Mouse (Mus musculus) midbrain, postnatal 0 days (tissue): ENCODE data around the gene Tmem151a. TPM values are rescaled to one million over a fixed set of nuclear protein-coding genes. Genes with fewer than 3 reads are reported as not detected.
"Not testable (repeated sequence)": the region's sequence is repeated elsewhere in the genome, so short reads cannot be mapped to it uniquely, and the experiment has no call there.

ENCODE experiments used
- ATAC-seq: fragments of 200-750 bp; cut with Nextera tagmentation; 2 replicates; pipeline ENCODE4 v1.8.0; 2017; ENCODE audit warnings: moderate number of reproducible peaks, mild to moderate bottlenecking, moderate TSS enrichment, moderate library complexity; ENCODE audit not compliant: low FRiP score
- DNase-seq: peaks from one replicate; pipeline ENCODE4 v3.0.0-alpha.2; 2015; ENCODE audit warnings: low spot score
- H3K27ac ChIP-seq: fragments of 300-500 bp; sonication (generic); 2 replicates; pipeline ENCODE4 v1.5.1; 2014; ENCODE audit warnings: low read depth, mild to moderate bottlenecking, low read length, mixed read lengths
- H3K27me3 ChIP-seq: fragments of 300-500 bp; sonication (generic); 2 replicates; pipeline ENCODE4 v1.6.1; 2014; ENCODE audit warnings: low read length, control low read depth, mixed read lengths; ENCODE audit not compliant: insufficient read depth
- H3K36me3 ChIP-seq: fragments of 300-500 bp; sonication (generic); 2 replicates; pipeline ENCODE4 v1.6.1; 2014; ENCODE audit warnings: low read length, control low read depth, mixed read lengths; ENCODE audit not compliant: insufficient read depth
- H3K4me1 ChIP-seq: fragments of 300-500 bp; sonication (generic); 2 replicates; pipeline ENCODE4 v1.6.1; 2014; ENCODE audit warnings: mild to moderate bottlenecking, control low read depth, antibody characterized with exemption, low read length, mixed read lengths; ENCODE audit not compliant: insufficient read depth
- H3K4me2 ChIP-seq: fragments of 300-500 bp; sonication (generic); 2 replicates; pipeline ENCODE4 v1.6.1; 2014; ENCODE audit warnings: low read depth, mild to moderate bottlenecking, low read length, mixed read lengths; ENCODE audit not compliant: poor library complexity, severe bottlenecking
- H3K4me3 ChIP-seq: fragments of 300-500 bp; sonication (generic); 2 replicates; pipeline ENCODE4 v1.5.1; 2014; ENCODE audit warnings: low read depth, mild to moderate bottlenecking, low read length, moderate library complexity
- H3K9ac ChIP-seq: fragments of 300-500 bp; sonication (generic); replicated peaks from 2 replicates; pipeline ENCODE4 v1.6.1; 2014; ENCODE audit warnings: mild to moderate bottlenecking, low read length, moderate library complexity, mixed read lengths; ENCODE audit not compliant: poor library complexity, severe bottlenecking
- H3K9me3 ChIP-seq: fragments of 300-500 bp; sonication (generic); 2 replicates; pipeline ENCODE4 v1.6.1; 2016; ENCODE audit warnings: low read length, control low read depth
- CTCF ChIP-seq: IDR thresholded peaks from 2 replicates; pipeline ENCODE4 v1.5.1; 2016; ENCODE audit warnings: antibody characterized with exemption, mild to moderate bottlenecking
- WGBS: fragments of 180-500 bp; shearing (Covaris S2); extraction: QIAGEN DNeasy Blood & Tissue Kit; methylation state at CpG from one replicate; pipeline ENCODE4 v1.1.7; 2014; 5-methylcytosine and 5-hydroxymethylcytosine counted together
- polyA plus RNA-seq: library from polyadenylated mRNA; unstranded; fragments of >200 nt; fragmentation: Nextera tagmentation; extraction: Ambion mirVana; gene quantifications from 2 replicates; pipeline ENCODE4 v1.2.1, GENCODE M21; 2015
- total RNA-seq: library from RNA; depleted of rRNA; stranded (reverse); fragments of >200 nt; gene quantifications from 2 replicates; pipeline ENCODE4 v1.2.3, GENCODE M21; 2014

Tmem151a gene
- total and polyA plus RNA-seq, 2 experiments from 2014 or later = 64.0 to 64.2 TPM

DNA sequence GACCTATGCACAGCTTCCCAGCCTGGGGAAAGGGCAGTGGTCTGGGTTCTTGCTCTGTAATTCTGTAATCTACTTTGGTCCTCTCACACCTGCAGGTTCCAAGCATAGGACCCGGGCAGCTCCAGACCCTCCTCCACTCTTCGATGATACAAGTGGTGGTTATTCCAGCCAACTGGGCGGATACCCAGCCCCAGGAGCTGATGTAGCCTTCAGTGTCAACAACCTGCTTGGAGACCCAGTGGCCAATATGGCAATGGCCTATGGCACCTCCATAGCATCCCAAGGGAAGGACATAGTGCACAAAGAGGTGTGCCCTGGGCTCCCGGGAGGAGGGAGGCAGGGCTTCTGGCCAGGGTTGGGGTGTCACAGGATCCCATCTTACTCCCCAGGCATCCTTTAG lies 4.0 kb upstream of the Tmem151a start:
- Histone ChIP-seq H3K27ac (no peak overlapping the region), H3K9me3 (no peaks in the 10 kb centered on the region), H3K27me3 (no peaks in the 10 kb centered on the region), H3K36me3 (peaks cover 32% of the 10 kb centered on the region), H3K4me3 (peak overlapping the region; percentile 65), H3K4me2 (peak overlapping the region; percentile 84), H3K9ac (peak overlapping the region; percentile 66), H3K4me1 (peaks cover 17% of the 10 kb centered on the region)
- ATAC-seq (no peak), DNase-seq (no peak)
- 88% methylated on average over 4 of the region's 4 CpGs for whole genome bisulfite sequencing
- TF ChIP-seq CTCF = no peak

- under 1% methylated on average over 58 of the region's 58 CpGs for WGBS
- ATAC-seq = peak; percentile 92
- H3K9ac ChIP-seq = peak within 1 kb of the TSS; percentile 66
- peaks cover 25% of the 10 kb centered on the region for H3K36me3 ChIP-seq
- H3K27me3 ChIP-seq = peaks cover under 1% of the 10 kb centered on the region; the same call in 1 of the 2 replicates
- peaks cover 10% of the 10 kb centered on the region for H3K4me1 ChIP-seq
- no peaks in the 10 kb centered on the region for H3K9me3 ChIP-seq
- TF ChIP-seq CTCF = peak; percentile 73
- peak within 1 kb of the TSS; percentile 65 for H3K4me3 ChIP-seq
- peak; percentile 100 for DNase-seq
- peak within 1 kb of the TSS; percentile 76 for H3K27ac ChIP-seq
- H3K4me2 ChIP-seq = peak within 1 kb of the TSS; percentile 84
These were observed 2.8 kb upstream of the Tmem151a start, which contains the start of gene Yif1a for GRCm38 (mm10) chr19:5087884-5088728. Yif1a (plus strand) TSS chr19:5088538.

DNA sequence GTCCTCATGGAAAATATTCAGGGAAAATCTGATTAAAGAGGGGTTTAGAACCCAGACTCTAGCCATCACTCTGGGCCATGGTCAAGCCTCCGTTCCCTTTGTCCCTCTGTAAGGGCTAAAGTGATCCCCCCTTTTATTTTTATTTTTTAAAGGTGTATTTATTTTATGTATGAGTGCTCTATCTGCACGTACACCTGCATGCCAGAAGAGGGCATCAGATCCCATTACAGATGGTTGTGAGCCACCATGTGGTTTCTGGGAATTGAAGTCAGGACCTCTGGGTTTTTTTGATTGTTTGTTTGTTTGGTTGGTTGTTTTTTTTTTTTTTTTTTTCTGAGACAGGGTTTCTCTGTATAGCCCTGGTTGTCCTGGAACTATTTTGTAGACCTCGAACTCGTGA lies 1.2 kb upstream of the Tmem151a start:
- ATAC-seq, H3K27ac ChIP-seq, H3K4me2 ChIP-seq, H3K4me3 ChIP-seq, H3K9ac ChIP-seq, H3K9me3 ChIP-seq, DNase-seq: not testable (repeated sequence)
- WGBS = 58% methylated on average over 4 of the region's 4 CpGs
- H3K4me1 ChIP-seq = peaks cover 10% of the 10 kb centered on the region
- TF ChIP-seq CTCF = peak; percentile 67
- H3K27me3 ChIP-seq = peaks cover 16% of the 10 kb centered on the region
- H3K36me3 ChIP-seq = peaks cover 20% of the 10 kb centered on the region

GRCm38 (mm10) chr19:5084834-5085144 lies 542 bp downstream of the Tmem151a start:
- Histone ChIP-seq H3K9ac (peak overlapping the region; percentile 91), H3K36me3 (peaks cover 25% of the 10 kb centered on the region), H3K4me1 (peaks cover 10% of the 10 kb centered on the region), H3K4me2 (peak overlapping the region; percentile 72), H3K27me3 (peaks cover 25% of the 10 kb centered on the region), H3K9me3 (no peaks in the 10 kb centered on the region), H3K27ac (peak overlapping the region; percentile 48; the same call in 1 of the 2 replicates), H3K4me3 (peak overlapping the region; percentile 77)
- TF ChIP-seq CTCF = no peak
- ATAC-seq = no peak
- DNase-seq = no peak
- 1% methylated on average over 15 of the region's 15 CpGs for WGBS

DNA sequence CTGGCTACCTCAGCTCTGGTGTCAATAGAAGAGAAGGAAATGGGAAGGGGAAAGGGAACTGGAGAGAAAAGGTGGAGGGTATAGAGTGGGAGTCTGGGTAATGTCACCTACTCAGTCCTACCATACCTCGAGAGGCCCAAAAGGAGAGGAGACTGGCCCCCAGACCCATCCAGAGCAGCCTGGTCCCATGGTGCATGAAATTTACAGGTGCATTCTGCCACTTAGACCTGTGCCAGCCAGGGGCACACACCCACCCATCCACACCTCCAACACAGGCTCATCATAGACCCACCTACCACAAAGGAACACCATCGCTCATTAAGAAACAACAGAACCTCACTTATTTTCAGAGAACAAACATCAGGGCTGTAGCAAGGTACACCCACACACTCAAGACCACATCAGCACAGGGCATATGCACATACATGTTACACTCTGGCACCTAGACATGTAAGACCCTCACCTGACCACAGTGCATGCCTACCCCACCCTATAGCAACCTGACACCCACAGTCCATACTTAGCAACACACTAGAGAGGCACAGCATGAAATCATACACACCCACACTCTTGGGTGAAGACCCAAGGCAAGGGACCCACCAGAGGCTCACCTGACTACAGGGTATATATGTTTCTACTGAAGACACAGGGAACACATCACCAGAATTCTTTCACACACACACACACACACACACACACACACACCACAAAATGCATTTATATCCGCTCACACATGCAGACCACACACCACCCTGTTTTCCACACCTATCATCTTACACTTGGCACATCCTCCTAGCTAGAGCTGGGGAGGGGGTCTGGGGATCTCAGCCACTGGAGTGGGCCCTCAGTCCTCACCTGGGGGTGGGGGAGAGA lies 1.1 kb downstream of the Tmem151a start:
- Histone ChIP-seq H3K27ac (peak overlapping the region; percentile 48; the same call in 1 of the 2 replicates), H3K9ac (peak overlapping the region; percentile 91), H3K36me3 (peaks cover 25% of the 10 kb centered on the region), H3K4me1 (peaks cover 7% of the 10 kb centered on the region; the same call in 1 of the 2 replicates), H3K4me3 (peak overlapping the region; percentile 77), H3K9me3 (no peaks in the 10 kb centered on the region), H3K27me3 (peaks cover 25% of the 10 kb centered on the region), H3K4me2 (peak overlapping the region; percentile 72)
- DNase-seq = no peak
- no peak for TF ChIP-seq CTCF
- no peak for ATAC-seq
- 57% methylated on average over 3 of the region's 3 CpGs for WGBS
